Mouse (Mus musculus): ENCODE results near the gene Dph1.

Dph1 gene

GRCm38 (mm10) chr11:75173799-75174165 is 17.3 kb downstream of the Dph1 start:
- DNase-seq (ENCODE audit: low read depth, low spot score): no peak

GRCm38 (mm10) chr11:75173095-75173798 is 17.8 kb downstream of the Dph1 start:
- peak; percentile 95 for DNase-seq (ENCODE audit: low read depth, low spot score)

- DNase-seq (ENCODE audit: low read depth, low spot score): peak; percentile 59
Measured at GRCm38 (mm10) chr11:75172151-75173094, 18.6 kb downstream of the Dph1 start.

- no peak for DNase-seq (ENCODE audit: low read depth, low spot score)
Measured at GRCm38 (mm10) chr11:75171186-75171865, 19.7 kb downstream of the Dph1 start.

GRCm38 (mm10) chr11:75170136-75170751 is 20.8 kb downstream of the Dph1 start:
- DNase-seq (ENCODE audit: low read depth, low spot score): peak; percentile 95

GRCm38 (mm10) chr11:75169405-75170080 is 21.5 kb downstream of the Dph1 start, which contains the start of gene Hic1:
TSS of gene Hic1 (minus strand) at chr11:75169519.
- DNase-seq (ENCODE audit: low read depth, low spot score): no peak

- DNase-seq (ENCODE audit: low read depth, low spot score): peak; percentile 93
Measured at GRCm38 (mm10) chr11:75168590-75169361, 22.3 kb downstream of the Dph1 start.

GRCm38 (mm10) chr11:75167643-75168589 is 23.1 kb downstream of the Dph1 start:
- DNase-seq (ENCODE audit: low read depth, low spot score): peak; percentile 60

- DNase-seq (ENCODE audit: low read depth, low spot score): peak; percentile 80
Measured at GRCm38 (mm10) chr11:75166861-75167642, 24.0 kb downstream of the Dph1 start.

- no peak for DNase-seq (ENCODE audit: low read depth, low spot score)
Measured at GRCm38 (mm10) chr11:75166193-75166842, 24.7 kb downstream of the Dph1 start.

GRCm38 (mm10) chr11:75165441-75166192 is 25.4 kb downstream of the Dph1 start:
- DNase-seq (ENCODE audit: low read depth, low spot score): peak; percentile 90

GRCm38 (mm10) chr11:75164750-75165149 is 26.3 kb downstream of the Dph1 start:
- peak; percentile 55 for DNase-seq (ENCODE audit: low read depth, low spot score)

GRCm38 (mm10) chr11:75164051-75164450 is 27.0 kb downstream of the Dph1 start:
- no peak for DNase-seq (ENCODE audit: low read depth, low spot score)

- DNase-seq (ENCODE audit: low read depth, low spot score): no peak
Measured at GRCm38 (mm10) chr11:75163379-75163778, 27.7 kb downstream of the Dph1 start.

- DNase-seq (ENCODE audit: low read depth, low spot score): no peak
Measured at GRCm38 (mm10) chr11:75162591-75163080, 28.4 kb downstream of the Dph1 start.

GRCm38 (mm10) chr11:75161417-75162008 is 29.5 kb downstream of the Dph1 start:
- DNase-seq (ENCODE audit: low read depth, low spot score): no peak

Data from ZHBTc4 (cell line).